Mouse (Mus musculus) liver, adult 2 months (tissue): Measurements from ENCODE around the gene Ldlr. TPM values are rescaled to one million over a fixed set of nuclear protein-coding genes. Genes with fewer than 3 reads are reported as not detected.
"Not testable (repeated sequence)": the region's sequence is repeated elsewhere in the genome, so short reads cannot be mapped to it uniquely, and the experiment has no call there.

Experiments
- DNase-seq: peaks from one replicate; pipeline ENCODE4 v3.0.0-alpha.2; 2011; ENCODE audit warnings: low read depth, low spot score; ENCODE audit errors: extremely low read depth
- H3K27ac ChIP-seq: fragments of 200-500 bp; replicated peaks from 2 replicates; pipeline ENCODE4 v1.5.1; 2012; ENCODE audit warnings: low read depth, mild to moderate bottlenecking, control low read depth, inconsistent platforms, low read length; ENCODE audit not compliant: insufficient read depth
- H3K27me3 ChIP-seq: fragments of 200-500 bp; 2 replicates; pipeline ENCODE4 v1.6.1; 2012; ENCODE audit warnings: mild to moderate bottlenecking, moderate library complexity, low read length, inconsistent platforms; ENCODE audit not compliant: control insufficient read depth, insufficient read depth
- H3K36me3 ChIP-seq: fragments of 200-500 bp; 2 replicates; pipeline ENCODE4 v1.6.1; 2012; ENCODE audit warnings: low read length, inconsistent platforms; ENCODE audit not compliant: control insufficient read depth, insufficient read depth
- H3K4me1 ChIP-seq: fragments of 200-500 bp; 2 replicates; pipeline ENCODE4 v1.6.1; 2011; ENCODE audit warnings: low read length; ENCODE audit not compliant: control insufficient read depth, insufficient read depth
- H3K4me3 ChIP-seq: fragments of 200-500 bp; 2 replicates; pipeline ENCODE4 v1.5.1; 2011; ENCODE audit warnings: low read depth, mild to moderate bottlenecking, control low read depth, low read length, moderate library complexity; ENCODE audit not compliant: insufficient read depth
- H3K79me2 ChIP-seq: fragments of 200-500 bp; 2 replicates; pipeline ENCODE4 v1.6.1; 2012; ENCODE audit warnings: inconsistent platforms, mild to moderate bottlenecking, low read length, moderate library complexity; ENCODE audit not compliant: control insufficient read depth, insufficient read depth
- H3K9ac ChIP-seq: fragments of 200-500 bp; 2 replicates; pipeline ENCODE4 v1.6.1; 2012; ENCODE audit warnings: low read depth, mild to moderate bottlenecking, control low read depth, inconsistent platforms, low read length
- CTCF ChIP-seq: fragments of 200-500 bp; IDR thresholded peaks from 2 replicates; pipeline ENCODE4 v1.5.1; 2011; ENCODE audit warnings: low read depth, low read length, control low read depth
- POLR2A ChIP-seq: fragments of 200-500 bp; IDR thresholded peaks from 2 replicates; pipeline ENCODE4 v1.6.1; 2011; ENCODE audit warnings: low read length, control low read depth; ENCODE audit not compliant: insufficient read depth; ENCODE audit errors: extremely low read depth
- WGBS: fragments of 180-500 bp; shearing (Covaris S2); methylation state at CpG from one replicate; pipeline ENCODE4 v1.1.7; 2018; 5-methylcytosine and 5-hydroxymethylcytosine counted together
- polyA plus RNA-seq: library from polyadenylated mRNA; depleted of rRNA; stranded (reverse); fragments of >200 nt; gene quantifications from 2 replicates; pipeline ENCODE4 v1.2.3, GENCODE M21; 2012
- total RNA-seq: library from RNA; depleted of rRNA; stranded (reverse); fragments of >200 nt; gene quantifications from 2 replicates; pipeline ENCODE4 v1.2.3, GENCODE M21; 2014

Gene Ldlr
- total and polyA plus RNA-seq, 2 experiments, result 61.4 to 105 TPM

DNA sequence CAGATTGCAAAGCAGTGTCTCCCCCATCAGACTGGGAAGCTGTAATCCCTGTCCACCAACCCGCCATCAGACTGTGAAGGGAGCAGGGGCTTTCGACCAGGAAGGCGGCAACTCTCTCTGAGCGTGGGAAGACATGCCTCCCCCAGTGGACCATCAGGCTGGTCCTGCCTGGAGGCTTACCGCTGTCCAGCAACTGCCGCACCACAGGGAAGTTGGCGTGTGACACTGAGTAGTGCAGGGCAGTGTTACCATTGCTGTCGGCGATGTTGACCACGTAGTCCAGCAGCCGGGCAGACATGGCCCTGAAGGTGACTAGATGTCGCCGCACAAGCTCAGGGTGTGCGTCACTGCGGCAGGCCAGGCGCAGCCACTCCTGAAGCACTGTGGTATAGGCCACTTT is 51.1 kb downstream of the Ldlr start:
- TF ChIP-seq CTCF, result no peak
- no peak for TF ChIP-seq POLR2A
- Histone ChIP-seq H3K4me3 (no peak overlapping the region), H3K27ac (no peak overlapping the region), H3K79me2 (no peaks in the 10 kb centered on the region), H3K27me3 (no peaks in the 10 kb centered on the region), H3K9ac (no peak overlapping the region), H3K4me1 (no peaks in the 10 kb centered on the region), H3K36me3 (peaks cover 43% of the 10 kb centered on the region)
- WGBS, result 94% methylated on average over 16 of the region's 16 CpGs
- DNase-seq, result no peak

DNA sequence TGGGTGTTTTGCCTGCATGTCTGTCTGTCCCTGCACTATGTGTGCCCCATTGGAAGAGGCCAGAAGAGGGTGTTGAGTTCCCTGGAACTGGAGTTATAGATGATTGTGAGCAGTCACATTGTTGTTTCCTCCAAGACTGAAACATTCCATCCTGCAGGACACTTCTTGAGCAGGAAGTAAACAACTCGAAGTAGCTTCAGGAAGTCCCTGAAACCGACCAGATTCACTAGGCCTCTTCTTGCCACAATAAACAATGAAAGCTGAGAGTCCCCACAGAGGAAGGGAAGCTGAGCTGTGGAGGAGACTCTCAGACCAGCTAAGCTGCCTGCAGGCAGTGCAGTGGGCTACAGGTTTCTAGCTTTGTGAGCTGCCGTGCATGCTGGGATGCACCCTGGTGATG is 54.4 kb downstream of the Ldlr start:
- Histone ChIP-seq H3K4me3 (no peak overlapping the region), H3K27me3 (no peaks in the 10 kb centered on the region), H3K27ac (no peak overlapping the region), H3K36me3 (peaks cover 42% of the 10 kb centered on the region), H3K9ac (no peak overlapping the region), H3K4me1 (no peaks in the 10 kb centered on the region), H3K79me2 (no peaks in the 10 kb centered on the region; the same call in 1 of the 2 replicates)
- no peak for DNase-seq
- TF ChIP-seq CTCF (no peak), POLR2A (no peak)
- WGBS, result 91% methylated on average over 3 of the region's 3 CpGs

DNA sequence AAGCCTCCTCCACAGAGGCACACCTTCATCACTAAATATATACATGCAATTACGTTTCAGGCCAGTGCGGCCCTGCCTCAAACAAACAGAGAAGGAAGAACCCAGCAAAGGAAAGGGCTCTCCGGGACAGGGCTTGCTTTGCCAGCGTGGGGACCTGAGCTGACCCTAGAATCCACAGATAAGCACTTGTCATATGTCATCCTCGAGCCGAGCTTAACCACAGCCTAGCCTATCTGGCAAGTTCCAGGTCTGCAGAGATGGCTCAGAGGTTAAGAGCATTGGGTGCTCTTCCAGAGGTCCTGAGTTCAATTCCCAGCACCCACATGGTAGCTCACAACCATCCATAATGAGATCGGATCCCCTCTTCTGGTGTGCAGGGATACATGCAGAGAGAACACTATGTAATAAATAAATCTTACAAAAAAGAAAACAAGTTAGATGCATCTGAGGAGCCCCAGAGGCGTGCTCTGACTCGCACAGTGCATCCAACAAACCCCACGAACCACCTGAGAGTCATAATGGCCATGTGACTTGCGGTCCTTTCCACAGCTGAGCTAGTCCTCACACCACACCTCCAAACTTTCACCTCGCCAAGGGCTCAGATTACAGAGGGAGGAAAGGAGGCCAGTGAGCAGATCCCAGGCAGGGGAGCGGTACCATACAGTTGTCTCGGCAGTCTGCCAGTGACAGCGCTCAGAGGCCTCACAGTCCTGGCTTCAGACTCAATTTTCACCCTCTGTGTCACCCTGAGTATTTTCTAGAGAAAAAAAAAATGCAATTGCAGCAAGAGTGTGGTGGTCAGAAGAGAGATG is 58.6 kb downstream of the Ldlr start:
- no peak for DNase-seq
- H3K4me1 ChIP-seq, result no peaks in the 10 kb centered on the region

DNA sequence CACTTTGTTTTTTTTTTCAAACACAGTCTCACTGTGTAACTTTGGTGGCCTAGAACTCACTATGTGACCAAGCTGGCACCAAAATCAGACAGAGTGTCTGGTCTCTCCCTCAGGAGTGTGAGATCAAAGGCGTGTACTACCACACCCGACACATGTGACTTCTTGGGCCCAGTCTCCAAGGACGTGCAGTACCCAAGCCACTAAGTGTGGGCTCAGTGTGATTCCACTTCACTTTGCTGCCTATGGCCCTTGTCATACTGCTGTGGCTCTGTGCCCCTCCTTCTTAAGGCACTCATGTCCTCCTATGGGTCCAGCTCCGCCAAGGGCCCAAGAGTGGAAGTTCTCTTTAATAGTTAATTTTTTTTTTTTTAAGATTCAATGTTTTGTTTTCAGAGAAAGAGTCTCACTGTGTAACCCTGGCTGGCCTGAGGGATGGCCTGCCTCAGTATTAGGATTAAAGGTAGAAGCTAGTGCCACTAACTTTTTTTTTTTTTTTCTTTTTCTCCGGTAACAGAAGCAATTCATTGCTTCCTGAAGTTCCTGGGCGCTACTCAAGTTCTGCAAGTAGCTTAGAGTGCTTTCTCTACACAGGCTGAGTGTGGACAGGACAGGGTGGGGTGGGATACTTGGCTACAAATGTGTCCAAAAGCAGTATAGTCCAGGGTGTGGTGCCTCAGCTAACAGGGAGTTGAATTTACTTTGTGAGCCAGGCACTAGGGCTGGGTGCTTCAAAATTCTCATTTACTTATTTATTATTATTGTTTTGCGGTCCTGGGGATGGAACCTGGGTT is 61.4 kb downstream of the Ldlr start:
- no peaks in the 10 kb centered on the region for H3K27me3 ChIP-seq
- H3K36me3 ChIP-seq, result peaks cover 11% of the 10 kb centered on the region; the same call in 1 of the 2 replicates

More for the DNA sequence above, 58.6 kb downstream of the Ldlr start:
- Histone ChIP-seq H3K27ac (no peak overlapping the region), H3K27me3 (no peaks in the 10 kb centered on the region), H3K79me2 (peaks cover 14% of the 10 kb centered on the region; the same call in 1 of the 2 replicates), H3K9ac (no peak overlapping the region), H3K4me3 (no peak overlapping the region), H3K36me3 (peaks cover 28% of the 10 kb centered on the region)
- 81% methylated on average over 15 of the region's 15 CpGs for WGBS
- TF ChIP-seq CTCF (no peak), POLR2A (no peak)

DNA sequence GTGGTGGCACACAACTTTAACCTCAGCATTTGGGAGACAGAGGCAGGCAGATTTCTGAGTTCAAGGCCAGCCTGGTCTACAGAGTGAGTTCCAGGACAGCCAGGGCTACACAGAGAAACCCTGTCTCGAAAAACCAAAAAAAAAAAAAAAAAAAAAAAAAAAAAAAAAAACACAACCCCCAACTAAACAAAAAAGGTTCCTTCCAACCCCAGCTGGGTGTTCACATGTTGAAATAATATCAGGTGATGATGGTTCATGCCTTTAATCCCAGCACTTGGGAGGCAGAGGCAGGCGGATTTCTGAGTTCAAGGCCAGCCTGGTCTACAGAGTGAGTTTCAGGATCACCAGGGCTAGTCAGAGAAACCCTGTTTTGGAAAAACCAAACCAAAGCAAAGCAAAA is 63.0 kb downstream of the Ldlr start:
- not testable (repeated sequence) for H3K27ac ChIP-seq, DNase-seq, H3K4me3 ChIP-seq, H3K27me3 ChIP-seq, H3K4me1 ChIP-seq, H3K36me3 ChIP-seq, H3K9ac ChIP-seq
- H3K79me2 ChIP-seq, result peaks cover 17% of the 10 kb centered on the region; the same call in 1 of the 2 replicates
- 74% methylated on average over 2 of the region's 2 CpGs for WGBS

More for the DNA sequence above, 61.4 kb downstream of the Ldlr start:
- DNase-seq, result no peak
- Histone ChIP-seq H3K27ac (no peak overlapping the region), H3K79me2 (peaks cover 14% of the 10 kb centered on the region; the same call in 1 of the 2 replicates), H3K4me3 (no peak overlapping the region), H3K9ac (no peak overlapping the region), H3K4me1 (no peaks in the 10 kb centered on the region)
- WGBS, result 88% methylated on average over 7 of the region's 7 CpGs
- TF ChIP-seq CTCF, result no peak
- TF ChIP-seq POLR2A, result no peak
